Mouse (Mus musculus) lung, postnatal 0 days (tissue): ENCODE measurements at regions not wholly inside any gene's neighbourhood (a gene's known extent, or its start where the extent isn't known, plus 50 kb on each side); places are given as distances from the start of the nearest gene placed in this dataset.
A peak's percentile ranks its signal among the peaks of the same experiment; 100 is the strongest.

Experiments
- ATAC-seq: fragments of 200-750 bp; cut with Nextera tagmentation; 2 replicates; pipeline ENCODE4 v1.8.0; 2017; ENCODE audit warnings: moderate library complexity
- DNase-seq: peaks from one replicate; pipeline ENCODE4 v3.0.0-alpha.2; 2016; ENCODE audit warnings: low spot score
- H3K27ac ChIP-seq: fragments of 300-500 bp; sonication (generic); 2 replicates; pipeline ENCODE4 v1.5.1; 2014; ENCODE audit warnings: antibody characterized with exemption, mild to moderate bottlenecking, low read length, mixed read lengths
- H3K27me3 ChIP-seq: fragments of 300-500 bp; sonication (generic); replicated peaks from 2 replicates; pipeline ENCODE4 v1.6.1; 2014; ENCODE audit warnings: low read length, mixed read lengths; ENCODE audit not compliant: insufficient read depth
- H3K36me3 ChIP-seq: fragments of 300-500 bp; sonication (generic); 2 replicates; pipeline ENCODE4 v1.6.1; 2014; ENCODE audit warnings: low read length, mixed read lengths; ENCODE audit not compliant: insufficient read depth
- H3K4me1 ChIP-seq: fragments of 300-500 bp; sonication (generic); 2 replicates; pipeline ENCODE4 v1.6.1; 2014; ENCODE audit warnings: antibody characterized with exemption, low read depth, low read length, mixed read lengths; ENCODE audit not compliant: insufficient read depth
- H3K4me2 ChIP-seq: fragments of 300-500 bp; sonication (generic); replicated peaks from 2 replicates; pipeline ENCODE4 v1.6.1; 2014; ENCODE audit warnings: low read depth, mild to moderate bottlenecking, low read length, moderate library complexity, mixed read lengths
- H3K4me3 ChIP-seq: fragments of 300-500 bp; sonication (generic); 2 replicates; pipeline ENCODE4 v1.5.1; 2014; ENCODE audit warnings: low read depth, low read length
- H3K9ac ChIP-seq: fragments of 300-500 bp; sonication (generic); replicated peaks from 2 replicates; pipeline ENCODE4 v1.6.1; 2014; ENCODE audit warnings: low read depth, mild to moderate bottlenecking
- H3K9me3 ChIP-seq: fragments of 300-500 bp; sonication (generic); 2 replicates; pipeline ENCODE4 v1.6.1; 2016; ENCODE audit warnings: low read length, mixed read lengths
- CTCF ChIP-seq: IDR thresholded peaks from 2 replicates; pipeline ENCODE4 v1.5.1; 2016; ENCODE audit warnings: antibody characterized with exemption, mild to moderate bottlenecking
- EP300 ChIP-seq: IDR thresholded peaks from 2 replicates; pipeline ENCODE4 v1.6.1; 2016; ENCODE audit warnings: antibody characterized with exemption, mild to moderate bottlenecking, control low read depth
- WGBS: fragments of 180-500 bp; shearing (Covaris S2); extraction: QIAGEN DNeasy Blood & Tissue Kit; methylation state at CpG from one replicate; pipeline ENCODE4 v1.1.7; 2014; 5-methylcytosine and 5-hydroxymethylcytosine counted together

DNA sequence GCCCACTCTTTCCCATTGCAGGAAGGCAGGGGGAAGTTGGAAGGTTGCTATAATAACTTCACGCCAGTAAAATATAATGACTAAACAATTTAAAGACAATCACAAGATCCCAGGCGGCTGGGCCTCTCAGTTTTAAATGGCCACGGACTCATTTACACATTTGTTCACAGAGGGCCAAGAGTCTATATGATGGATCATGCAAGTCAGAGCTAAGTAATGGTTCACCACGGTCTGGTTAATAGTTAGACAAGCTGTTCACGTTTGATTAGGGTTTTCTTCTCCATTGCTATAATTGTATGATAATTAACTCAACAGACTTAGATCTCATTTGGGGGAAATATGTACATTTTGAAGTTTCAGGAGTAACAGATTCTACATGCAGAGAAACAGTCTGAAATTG, 170.0 kb downstream of the Ppargc1a start:
- Histone ChIP-seq H3K4me1 (no peaks in the 10 kb centered on the region), H3K27ac (no peak overlapping the region), H3K4me2 (no peak overlapping the region), H3K36me3 (no peaks in the 10 kb centered on the region), H3K9me3 (no peaks in the 10 kb centered on the region), H3K4me3 (no peak overlapping the region), H3K9ac (no peak overlapping the region), H3K27me3 (no peaks in the 10 kb centered on the region)
- TF ChIP-seq CTCF (no peak), EP300 (no peak)
- no peak for DNase-seq
- WGBS, result 84% methylated on average over 5 of the region's 5 CpGs
- ATAC-seq, result no peak

DNA sequence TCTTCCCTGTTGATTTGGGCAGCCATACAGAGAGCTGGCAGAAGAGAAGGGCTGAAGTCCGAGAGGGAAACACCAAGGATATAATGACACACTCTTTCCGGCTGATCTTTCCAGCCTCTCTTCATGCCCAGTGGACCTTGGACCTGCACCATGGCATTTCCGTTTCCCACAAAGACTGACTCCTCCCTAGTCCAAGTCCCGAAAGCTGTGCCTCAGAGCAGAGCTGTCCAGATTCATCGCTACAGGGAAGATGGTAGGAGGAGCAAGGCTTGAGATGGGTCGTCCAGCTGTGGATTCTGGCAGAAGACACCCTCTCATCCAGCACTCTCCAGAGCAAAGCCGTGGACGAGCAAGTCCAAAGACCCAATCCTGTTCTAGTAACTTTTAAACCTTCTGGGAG, 176.2 kb downstream of the Ppargc1a start:
- no peak for ATAC-seq
- DNase-seq, result no peak
- Histone ChIP-seq H3K36me3 (no peaks in the 10 kb centered on the region), H3K9me3 (no peaks in the 10 kb centered on the region), H3K9ac (no peak overlapping the region), H3K27ac (no peak overlapping the region), H3K4me1 (no peaks in the 10 kb centered on the region), H3K27me3 (no peaks in the 10 kb centered on the region), H3K4me2 (no peak overlapping the region), H3K4me3 (no peak overlapping the region)
- WGBS, result 76% methylated on average over 8 of the region's 8 CpGs
- TF ChIP-seq EP300, result no peak
- no peak for TF ChIP-seq CTCF

DNA sequence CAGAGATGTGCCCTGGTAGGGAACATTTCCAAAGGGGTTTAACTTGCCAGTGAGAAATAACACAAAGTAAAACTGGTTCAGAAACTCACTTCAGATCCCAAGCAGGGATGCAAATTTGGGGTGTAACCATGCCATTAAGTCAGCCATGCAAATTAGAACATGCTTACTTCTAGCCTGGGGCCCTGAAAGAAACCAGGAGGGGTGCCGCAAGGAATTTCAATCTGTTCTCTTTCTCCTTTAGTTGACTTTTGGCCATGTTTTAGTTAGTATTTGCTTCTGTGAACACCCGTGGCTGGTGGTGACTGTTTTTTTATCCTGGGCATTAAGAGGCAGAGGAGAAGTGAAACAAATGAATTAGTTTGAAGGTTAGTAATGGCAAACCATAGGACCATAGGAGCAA, 179.8 kb downstream of the Ppargc1a start:
- WGBS, result 62% methylated on average over 2 of the region's 2 CpGs
- Histone ChIP-seq H3K9me3 (no peaks in the 10 kb centered on the region), H3K4me3 (no peak overlapping the region), H3K27me3 (no peaks in the 10 kb centered on the region), H3K36me3 (no peaks in the 10 kb centered on the region), H3K9ac (no peak overlapping the region), H3K27ac (no peak overlapping the region), H3K4me2 (no peak overlapping the region), H3K4me1 (no peaks in the 10 kb centered on the region)
- no peak for DNase-seq
- ATAC-seq, result no peak
- TF ChIP-seq EP300, result no peak
- TF ChIP-seq CTCF, result no peak

DNA sequence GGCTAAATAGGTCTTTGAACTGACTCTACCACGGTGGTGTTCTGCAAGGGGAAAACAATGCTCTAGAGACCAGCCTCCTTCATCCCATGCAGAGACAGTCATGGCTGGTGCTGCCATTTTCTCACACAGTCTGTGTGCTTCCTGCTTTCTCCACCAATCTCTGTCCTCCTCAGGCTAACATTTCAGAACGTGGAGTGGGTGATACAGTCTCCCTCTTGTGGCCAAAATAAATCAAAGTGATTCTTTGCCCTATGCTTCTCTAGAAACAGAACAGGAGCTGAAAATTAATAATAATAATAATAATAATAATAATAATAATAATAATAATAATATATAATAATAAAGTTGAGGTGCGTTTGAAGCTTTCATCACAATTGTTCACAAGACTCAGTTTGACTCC, 181.1 kb downstream of the Ppargc1a start:
- H3K4me3 ChIP-seq, result no peak overlapping the region
- H3K9me3 ChIP-seq, result no peaks in the 10 kb centered on the region
- TF ChIP-seq EP300 (no peak), CTCF (peak; percentile 34; the same call in 1 of the 2 replicates)
- H3K27me3 ChIP-seq, result no peaks in the 10 kb centered on the region
- ATAC-seq, result no peak
- H3K4me1 ChIP-seq, result no peaks in the 10 kb centered on the region
- DNase-seq, result no peak
- H3K27ac ChIP-seq, result no peak overlapping the region
- H3K9ac ChIP-seq, result no peak overlapping the region
- H3K4me2 ChIP-seq, result no peak overlapping the region
- 76% methylated on average over 3 of the region's 3 CpGs for WGBS
- no peaks in the 10 kb centered on the region for H3K36me3 ChIP-seq

DNA sequence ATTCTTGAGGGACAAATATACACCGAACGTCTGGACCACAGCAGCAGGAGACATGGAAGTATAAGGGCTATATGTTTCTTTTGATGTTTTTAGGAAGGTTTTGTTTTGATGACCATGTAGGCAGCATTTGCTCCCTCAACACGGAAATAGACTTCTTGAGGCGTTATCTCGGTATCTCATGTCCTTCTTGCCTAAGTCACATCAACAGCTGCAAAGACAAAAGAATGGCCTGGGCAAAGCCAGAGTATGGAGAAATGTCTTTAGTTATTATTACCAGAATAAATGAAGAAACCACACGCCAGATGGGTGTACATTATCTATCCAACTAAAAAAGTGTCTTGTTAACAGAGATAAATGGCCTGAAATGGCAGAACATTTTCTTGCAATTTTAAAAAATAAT, 183.2 kb downstream of the Ppargc1a start:
- H3K36me3 ChIP-seq, result no peaks in the 10 kb centered on the region
- H3K9ac ChIP-seq, result no peak overlapping the region
- 79% methylated on average over 6 of the region's 6 CpGs for WGBS
- TF ChIP-seq CTCF (no peak), EP300 (no peak)
- H3K4me2 ChIP-seq, result no peak overlapping the region
- no peak for ATAC-seq
- H3K4me1 ChIP-seq, result no peaks in the 10 kb centered on the region
- no peak for DNase-seq
- H3K27me3 ChIP-seq, result no peaks in the 10 kb centered on the region
- H3K9me3 ChIP-seq, result no peaks in the 10 kb centered on the region
- no peak overlapping the region for H3K27ac ChIP-seq
- H3K4me3 ChIP-seq, result no peak overlapping the region

DNA sequence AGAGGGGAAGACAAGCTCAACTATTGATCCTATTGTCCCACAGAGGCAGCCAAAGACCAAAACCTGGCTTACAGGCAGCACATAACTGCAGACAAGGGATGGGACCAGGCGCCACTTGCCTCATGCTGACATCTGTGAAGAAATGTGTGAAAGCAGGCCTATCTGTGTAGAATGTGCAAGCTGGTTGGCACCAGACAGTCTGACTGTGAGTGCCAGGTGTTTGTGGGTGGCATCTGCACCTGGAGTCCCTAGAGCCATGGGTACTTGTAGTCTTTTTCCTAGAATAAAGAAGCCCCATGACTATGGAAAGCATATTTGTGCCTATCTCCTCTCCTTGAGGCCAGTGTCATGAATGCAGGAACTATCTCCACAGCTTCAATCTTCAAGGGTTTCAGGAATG, 208.4 kb downstream of the Ppargc1a start:
- ATAC-seq (no peak), DNase-seq (no peak)
- Histone ChIP-seq H3K9ac (no peak overlapping the region), H3K27me3 (no peaks in the 10 kb centered on the region), H3K4me1 (no peaks in the 10 kb centered on the region), H3K4me2 (no peak overlapping the region), H3K4me3 (no peak overlapping the region), H3K9me3 (no peaks in the 10 kb centered on the region), H3K36me3 (no peaks in the 10 kb centered on the region), H3K27ac (no peak overlapping the region)
- TF ChIP-seq CTCF (no peak), EP300 (no peak)
- WGBS, result 90% methylated on average over 1 of the region's 1 CpGs

DNA sequence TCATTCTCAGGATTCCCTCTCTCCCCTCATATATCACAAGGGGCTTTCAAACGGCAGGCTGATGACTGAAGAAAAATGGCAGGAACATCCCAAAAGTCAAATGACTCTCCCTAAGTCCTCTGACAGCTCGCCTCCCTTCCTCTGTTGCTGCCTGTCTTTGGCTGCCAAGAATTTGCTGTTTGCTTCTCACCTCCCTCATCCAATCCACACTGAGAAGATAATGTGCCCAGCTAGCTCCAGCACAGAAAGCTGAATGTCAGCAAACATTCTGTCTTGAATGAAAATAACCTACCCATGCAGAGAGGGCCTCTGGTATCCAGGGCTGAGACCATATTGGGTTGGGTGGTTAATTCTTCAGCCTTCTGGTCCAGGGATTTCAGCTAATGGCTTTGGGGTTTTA, 219.3 kb downstream of the Ppargc1a start:
- H3K9me3 ChIP-seq, result no peaks in the 10 kb centered on the region
- no peaks in the 10 kb centered on the region for H3K36me3 ChIP-seq
- H3K4me3 ChIP-seq, result no peak overlapping the region
- no peaks in the 10 kb centered on the region for H3K4me1 ChIP-seq
- no peak overlapping the region for H3K27ac ChIP-seq
- DNase-seq (no peak), ATAC-seq (no peak)
- H3K9ac ChIP-seq, result no peak overlapping the region
- H3K4me2 ChIP-seq, result no peak overlapping the region
- 36% methylated on average over 2 of the region's 2 CpGs for whole genome bisulfite sequencing
- H3K27me3 ChIP-seq, result no peaks in the 10 kb centered on the region
- TF ChIP-seq EP300 (no peak), CTCF (no peak)
